Mouse (Mus musculus) mesoderm, embryonic 11.5 days (tissue): ENCODE results near the gene Dvl3.

Experiments used
- DNase-seq: peaks from one replicate; pipeline ENCODE4 v3.0.0-alpha.2; 2012; ENCODE audit warnings: low read depth, low spot score

The Dvl3 gene

DNA sequence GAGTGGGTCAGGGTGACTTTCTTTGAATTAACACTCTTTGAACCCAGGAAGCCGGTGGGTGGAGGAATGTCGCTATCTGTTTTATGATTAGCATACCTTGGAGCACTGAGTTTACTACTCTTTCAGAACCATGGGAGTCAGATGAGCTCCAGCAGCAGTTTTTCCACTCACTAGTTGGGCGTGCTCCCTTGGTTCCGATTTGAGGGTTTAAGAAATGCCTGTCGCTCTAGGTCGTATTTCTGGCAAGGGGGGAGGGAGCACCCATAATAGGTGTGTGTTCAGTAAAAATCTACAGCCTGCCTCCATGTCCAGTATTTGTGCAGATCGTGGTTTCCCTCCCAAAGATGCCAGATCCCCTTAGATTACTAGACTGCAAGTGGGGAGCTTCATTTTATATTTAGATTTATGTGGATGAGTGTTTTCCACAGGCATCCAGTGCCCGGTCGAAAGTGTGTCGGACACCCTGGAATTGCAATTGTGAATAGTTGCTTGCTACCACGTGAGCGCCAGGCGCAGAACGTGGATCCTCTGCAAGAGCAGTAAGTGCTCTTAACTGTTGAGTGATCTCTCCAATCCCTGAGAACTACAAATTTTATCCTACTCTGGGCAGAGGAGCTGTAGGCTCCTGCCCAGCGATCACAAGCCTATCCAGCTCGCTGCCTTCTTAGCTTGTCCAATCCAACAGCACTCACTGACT lies 18.7 kb upstream of the Dvl3 start:
- no peak for DNase-seq

- peak; percentile 90 for DNase-seq
These were observed 17.9 kb upstream of the Dvl3 start, which contains the start of gene Eif2b5 for GRCm38 (mm10) chr16:20498677-20499475. Gene Eif2b5 (plus strand): TSS chr16:20498817.

DNA sequence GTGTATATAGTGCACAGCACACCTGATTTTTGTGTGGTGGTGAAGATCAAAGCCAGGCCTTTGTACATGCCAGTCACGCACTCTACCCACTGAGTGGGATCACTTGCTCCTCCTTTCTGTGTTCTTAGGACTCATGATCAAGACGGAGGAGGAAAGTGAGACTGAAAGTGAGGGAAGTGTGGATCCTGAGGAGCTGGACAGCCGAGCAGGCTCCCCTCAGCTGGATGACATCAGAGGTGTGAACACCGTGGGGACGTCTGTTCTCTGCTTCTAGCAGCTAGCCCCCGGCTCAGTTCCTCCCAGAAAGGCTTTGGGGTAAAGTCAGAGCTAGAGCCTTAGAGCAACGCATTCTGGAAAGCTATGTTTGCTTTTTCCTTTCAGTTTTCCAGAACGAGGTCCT lies 10.8 kb upstream of the Dvl3 start:
- no peak for DNase-seq

- DNase-seq, result peak; percentile 37
These were observed 7.4 kb upstream of the Dvl3 start for GRCm38 (mm10) chr16:20509349-20509748.

DNA sequence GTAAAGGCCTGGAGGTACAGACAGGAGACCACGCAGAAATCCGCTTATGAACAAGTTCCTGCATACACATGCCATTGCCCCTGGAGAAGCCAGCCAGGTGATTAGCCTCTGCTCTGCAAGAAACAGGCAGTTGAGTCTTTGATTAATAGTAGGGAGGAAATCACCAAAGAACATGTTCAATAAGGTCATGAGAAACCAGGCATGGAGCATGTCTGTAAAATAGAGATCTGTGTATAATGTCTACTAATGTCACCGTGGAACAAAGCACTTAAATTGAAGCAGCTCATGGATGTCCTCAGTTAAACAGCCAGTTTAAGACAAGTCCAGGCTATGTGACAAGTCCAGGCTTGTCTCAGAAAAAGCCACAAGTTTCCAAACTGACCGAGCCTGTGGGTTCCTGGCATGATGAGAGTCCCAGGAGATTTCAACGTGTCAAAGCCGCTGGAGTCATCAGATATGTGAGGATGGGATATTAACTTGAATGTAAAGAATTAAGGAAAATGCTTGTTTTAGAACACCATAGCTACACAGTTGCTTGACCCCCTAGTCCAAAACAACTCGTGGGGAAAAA lies 5.4 kb upstream of the Dvl3 start:
- DNase-seq, result no peak

GRCm38 (mm10) chr16:20516032-20516431 lies 750 bp upstream of the Dvl3 start:
- DNase-seq, result no peak

GRCm38 (mm10) chr16:20517216-20517615 lies 434 bp downstream of the Dvl3 start:
- peak; percentile 13 for DNase-seq

DNA sequence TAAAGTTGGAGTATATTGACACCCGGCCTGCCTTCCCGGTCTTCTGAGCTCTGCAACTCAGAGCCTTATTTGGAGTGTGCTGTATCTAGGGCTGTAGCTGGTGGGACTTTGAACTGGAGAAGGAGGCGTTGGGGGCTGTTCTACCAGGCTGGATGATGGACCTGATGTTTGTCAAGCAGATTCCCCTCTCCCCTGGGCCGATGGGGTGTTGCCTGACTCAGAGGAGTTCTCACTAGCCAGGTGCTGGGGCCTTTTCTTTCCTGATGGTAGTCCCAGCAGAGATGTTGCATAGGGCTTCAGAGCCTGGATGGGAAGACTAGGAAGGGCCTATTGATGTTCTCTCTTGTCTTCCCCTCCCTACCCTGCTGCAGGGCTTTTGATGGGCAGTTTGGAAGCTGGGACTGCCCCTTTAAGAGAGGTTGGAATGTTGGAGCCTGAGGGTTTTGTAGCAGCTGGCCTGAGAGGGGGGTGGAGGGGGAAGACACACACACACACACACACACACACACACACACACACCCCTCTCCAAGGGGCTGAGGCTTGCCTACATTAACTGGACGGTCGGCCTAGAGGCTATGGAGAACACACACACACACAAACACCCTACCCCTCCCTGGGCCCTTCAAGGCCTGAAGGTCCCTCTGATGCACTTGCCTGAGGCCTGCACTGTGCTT lies 1.1 kb downstream of the Dvl3 start:
- DNase-seq, result peak; percentile 71

GRCm38 (mm10) chr16:20523886-20524285 lies 7.1 kb downstream of the Dvl3 start:
- no peak for DNase-seq

DNA sequence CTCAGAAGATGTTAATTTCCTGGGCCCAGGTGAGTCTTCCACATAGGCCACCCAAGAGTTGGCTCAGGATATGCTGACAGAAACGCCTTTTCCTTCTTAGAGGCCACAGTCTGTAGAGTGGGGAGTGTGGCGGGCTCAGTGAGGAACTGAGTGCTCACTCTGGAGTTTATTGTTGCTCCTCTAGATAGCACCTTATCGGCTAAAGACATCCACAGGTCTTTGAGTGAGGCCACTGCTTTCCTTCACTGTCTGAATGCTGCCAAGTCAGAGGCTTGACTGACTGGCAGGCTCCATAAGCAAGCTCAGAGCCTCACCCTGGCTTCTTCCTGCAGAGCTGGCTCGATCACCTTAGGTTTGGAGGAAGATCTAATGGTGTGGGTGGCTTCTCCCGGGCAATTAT lies 12.0 kb downstream of the Dvl3 start:
- no peak for DNase-seq

- DNase-seq, result no peak
These were observed 12.6 kb downstream of the Dvl3 start for GRCm38 (mm10) chr16:20529375-20529774.

- no peak for DNase-seq
These were observed 14.2 kb downstream of the Dvl3 start for GRCm38 (mm10) chr16:20530941-20531340.

GRCm38 (mm10) chr16:20534617-20535295 lies 18.0 kb downstream of the Dvl3 start:
- no peak for DNase-seq

GRCm38 (mm10) chr16:20535296-20536080 lies 18.7 kb downstream of the Dvl3 start, which contains the start of gene Ap2m1:
Gene Ap2m1 (plus strand): TSS chr16:20535478.
- peak; percentile 99 for DNase-seq

DNA sequence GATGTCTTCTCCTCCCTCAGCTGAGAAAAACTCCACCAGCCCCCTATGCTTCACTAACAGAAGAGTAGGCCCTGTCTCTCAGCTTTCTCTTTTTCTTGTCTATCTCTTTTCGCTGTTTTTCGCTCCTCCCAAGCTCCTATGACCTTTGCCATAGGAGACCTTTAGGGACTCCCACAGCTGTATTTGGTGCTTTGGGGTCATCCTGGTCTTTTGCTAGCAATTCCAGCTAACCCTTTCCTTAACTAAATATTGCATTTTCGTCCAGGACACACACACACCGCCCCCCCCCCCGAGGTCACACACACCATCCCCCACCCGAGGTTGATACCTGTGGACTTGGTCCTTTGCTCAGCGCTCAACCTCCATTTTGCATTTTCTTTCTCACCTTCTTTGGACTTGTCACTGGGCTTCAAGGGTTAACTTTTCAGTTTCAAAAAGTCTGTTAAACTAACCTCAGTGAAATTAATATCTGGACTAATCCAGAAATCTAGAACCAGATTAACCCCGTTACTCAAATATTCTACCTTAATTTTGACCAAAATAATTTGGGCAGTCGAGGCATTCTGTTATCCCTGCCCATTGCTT lies 19.4 kb downstream of the Dvl3 start:
- no peak for DNase-seq

DNA sequence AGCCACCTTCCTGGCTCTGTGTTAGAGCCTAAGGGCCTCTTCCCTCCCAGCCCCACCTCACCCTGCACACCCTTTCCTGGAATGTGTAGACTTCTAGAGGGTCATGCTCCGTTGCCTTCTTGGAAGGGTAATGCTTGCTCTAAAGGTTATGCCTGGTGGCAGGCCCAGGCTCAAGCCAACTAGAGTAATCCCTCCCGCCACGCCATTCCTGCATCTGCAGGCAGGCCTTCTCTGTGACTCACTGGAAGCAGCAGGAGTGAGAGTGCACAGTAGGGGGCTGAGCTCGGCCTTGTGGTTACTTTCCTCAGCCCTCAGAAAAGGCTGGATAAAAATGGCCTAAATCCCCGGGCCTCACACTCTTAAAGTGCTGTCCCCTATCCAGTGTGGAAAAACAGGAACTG lies 20.3 kb downstream of the Dvl3 start:
- no peak for DNase-seq

GRCm38 (mm10) chr16:20537601-20538320 lies 21.0 kb downstream of the Dvl3 start:
- no peak for DNase-seq

GRCm38 (mm10) chr16:20539649-20540048 lies 22.9 kb downstream of the Dvl3 start:
- no peak for DNase-seq

DNA sequence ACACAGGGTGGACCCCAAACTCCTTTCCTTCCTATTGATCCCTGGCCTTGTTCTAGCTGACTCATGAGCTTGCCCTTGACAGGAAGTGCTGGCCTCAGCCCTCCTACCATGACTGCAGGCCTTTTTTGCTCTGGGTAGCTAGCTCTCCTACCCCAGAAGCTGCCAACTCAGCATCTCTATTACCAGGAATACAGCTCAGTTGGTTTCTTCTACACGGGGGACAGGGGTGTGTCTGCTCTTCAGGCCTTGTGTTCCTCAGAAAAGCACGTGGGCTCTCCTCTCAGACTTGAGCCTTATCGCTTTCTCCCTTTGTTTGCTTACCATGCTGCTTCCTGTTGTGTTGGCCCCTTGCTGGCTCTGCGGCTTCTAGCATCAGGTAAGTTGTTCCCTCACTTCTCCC lies 23.7 kb downstream of the Dvl3 start:
- no peak for DNase-seq

DNA sequence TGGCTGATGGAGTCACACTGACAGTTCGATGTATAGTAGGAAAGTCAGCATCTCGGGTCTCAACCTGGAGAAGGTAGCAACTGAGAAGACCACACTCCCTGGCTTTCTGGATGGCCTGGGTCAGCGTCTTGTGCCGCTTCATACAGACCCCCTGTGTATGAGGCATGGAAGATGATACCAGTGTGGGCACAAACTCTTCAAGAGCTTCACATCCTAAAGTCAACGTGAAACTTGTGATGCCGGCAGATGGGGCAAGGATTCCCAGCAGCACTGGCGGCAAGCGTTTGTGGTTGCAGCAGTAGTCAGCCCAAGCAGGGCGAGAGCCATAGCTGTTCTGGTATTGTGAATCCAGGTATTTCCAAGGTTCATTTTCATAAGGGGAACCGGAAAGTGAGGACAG lies 28.9 kb downstream of the Dvl3 start:
- no peak for DNase-seq
